Mouse (Mus musculus): ENCODE data around the gene Mlx. TPM values are rescaled to one million over a fixed set of nuclear protein-coding genes. Genes with fewer than 3 reads are reported as not detected.

Mlx gene
- polyA plus RNA-seq, 2 experiments: 40.2 to 44.4 TPM

GRCm38 (mm10) chr11:101086323-101086674, 778 bp upstream of the Mlx start:
- Histone ChIP-seq H3K4me1 (ENCODE audit: control insufficient read depth, insufficient read depth, low read length) (peaks cover 25% of the 10 kb centered on the region), H3K9me3 (ENCODE audit: control insufficient read depth, low read length) (no peaks in the 10 kb centered on the region), H3K27me3 (ENCODE audit: control insufficient read depth, insufficient read depth, low read length) (peaks cover 1% of the 10 kb centered on the region; the same call in 1 of the 2 replicates), H3K27ac (replicated peaks; ENCODE audit: low read depth, low read length) (peak overlapping the region; percentile 63; the same call in 1 of the 2 replicates), H3K4me2 (replicated peaks; ENCODE audit: low read depth, low read length, severe bottlenecking) (peak overlapping the region; percentile 85), H3K4me3 (replicated peaks; ENCODE audit: low read length) (peak overlapping the region; percentile 77), H3K36me3 (ENCODE audit: control insufficient read depth, insufficient read depth, low read length) (peaks cover 37% of the 10 kb centered on the region), H3K9ac (ENCODE audit: low read depth, low read length, severe bottlenecking) (no peak overlapping the region)
- no peak for TF ChIP-seq POLR2A (IDR thresholded peaks at IDR 0.05; ENCODE audit: borderline replicate concordance, extremely low read depth, insufficient read depth, insufficient read length)
- DNase-seq (ENCODE audit: low spot score) (no peak), ATAC-seq (ENCODE audit: low FRiP score, low read depth) (no peak)
- 85% methylated on average over 6 of the region's 6 CpGs for WGBS

- H3K4me1 ChIP-seq (ENCODE audit: control insufficient read depth, insufficient read depth, low read length): peaks cover 25% of the 10 kb centered on the region
- H3K36me3 ChIP-seq (ENCODE audit: control insufficient read depth, insufficient read depth, low read length): peaks cover 51% of the 10 kb centered on the region
- 7% methylated on average over 5 of the region's 8 CpGs for WGBS
- peak overlapping the region; percentile 78 for H3K9ac ChIP-seq (ENCODE audit: low read depth, low read length, severe bottlenecking)
- TF ChIP-seq POLR2A (IDR thresholded peaks at IDR 0.05; ENCODE audit: borderline replicate concordance, extremely low read depth, insufficient read depth, insufficient read length): no peak
- peak overlapping the region; percentile 63; the same call in 1 of the 2 replicates for H3K27ac ChIP-seq (replicated peaks; ENCODE audit: low read depth, low read length)
- H3K9me3 ChIP-seq (ENCODE audit: control insufficient read depth, low read length): no peaks in the 10 kb centered on the region
- ATAC-seq (ENCODE audit: low FRiP score, low read depth) (no peak), DNase-seq (ENCODE audit: low spot score) (no peak)
- H3K4me2 ChIP-seq (replicated peaks; ENCODE audit: low read depth, low read length, severe bottlenecking): peak overlapping the region; percentile 85
- peak overlapping the region; percentile 77 for H3K4me3 ChIP-seq (replicated peaks; ENCODE audit: low read length)
- H3K27me3 ChIP-seq (ENCODE audit: control insufficient read depth, insufficient read depth, low read length): no peaks in the 10 kb centered on the region
These were observed 592 bp downstream of the Mlx start for GRCm38 (mm10) chr11:101087682-101088055.

GRCm38 (mm10) chr11:101089931-101090330, 2.9 kb downstream of the Mlx start:
- DNase-seq (ENCODE audit: low spot score) (no peak), ATAC-seq (ENCODE audit: low FRiP score, low read depth) (no peak)
- Histone ChIP-seq H3K9me3 (ENCODE audit: control insufficient read depth, low read length) (no peaks in the 10 kb centered on the region), H3K4me2 (replicated peaks; ENCODE audit: low read depth, low read length, severe bottlenecking) (no peak overlapping the region), H3K4me3 (replicated peaks; ENCODE audit: low read length) (no peak overlapping the region), H3K9ac (ENCODE audit: low read depth, low read length, severe bottlenecking) (no peak overlapping the region), H3K4me1 (ENCODE audit: control insufficient read depth, insufficient read depth, low read length) (peaks cover 23% of the 10 kb centered on the region), H3K27ac (replicated peaks; ENCODE audit: low read depth, low read length) (no peak overlapping the region), H3K36me3 (ENCODE audit: control insufficient read depth, insufficient read depth, low read length) (peaks cover 60% of the 10 kb centered on the region), H3K27me3 (ENCODE audit: control insufficient read depth, insufficient read depth, low read length) (no peaks in the 10 kb centered on the region)
- 91% methylated on average over 1 of the region's 1 CpGs for WGBS
- TF ChIP-seq POLR2A (IDR thresholded peaks at IDR 0.05; ENCODE audit: borderline replicate concordance, extremely low read depth, insufficient read depth, insufficient read length): no peak

- ATAC-seq (ENCODE audit: low FRiP score, low read depth): peak; percentile 23; the same call in 1 of the 2 replicates
- H3K4me1 ChIP-seq (ENCODE audit: control insufficient read depth, insufficient read depth, low read length): peaks cover 6% of the 10 kb centered on the region; the same call in 1 of the 2 replicates
These were observed 7.8 kb downstream of the Mlx start for GRCm38 (mm10) chr11:101094930-101095313.

GRCm38 (mm10) chr11:101095314-101096024, 8.4 kb downstream of the Mlx start, which contains the start of gene Psmc3ip:
TSS of gene Psmc3ip (minus strand) at chr11:101095436.
- H3K27me3 ChIP-seq (ENCODE audit: control insufficient read depth, insufficient read depth, low read length): no peaks in the 10 kb centered on the region
- WGBS: under 1% methylated on average over 43 of the region's 43 CpGs
- DNase-seq (ENCODE audit: low spot score): peak; percentile 97
- TF ChIP-seq POLR2A (IDR thresholded peaks at IDR 0.05; ENCODE audit: borderline replicate concordance, extremely low read depth, insufficient read depth, insufficient read length): peak; percentile 55; the same call in 1 of the 2 replicates
- H3K9me3 ChIP-seq (ENCODE audit: control insufficient read depth, low read length): no peaks in the 10 kb centered on the region
- H3K4me2 ChIP-seq (replicated peaks; ENCODE audit: low read depth, low read length, severe bottlenecking): peak within 1 kb of the TSS; percentile 94
- peak within 1 kb of the TSS; percentile 75 for H3K4me3 ChIP-seq (replicated peaks; ENCODE audit: low read length)
- ATAC-seq (ENCODE audit: low FRiP score, low read depth): peak; percentile 97
- no peak within 1 kb of the TSS; the same call in 1 of the 2 replicates for H3K27ac ChIP-seq (replicated peaks; ENCODE audit: low read depth, low read length)
- peak within 1 kb of the TSS; percentile 66 for H3K9ac ChIP-seq (ENCODE audit: low read depth, low read length, severe bottlenecking)
- H3K36me3 ChIP-seq (ENCODE audit: control insufficient read depth, insufficient read depth, low read length): peaks cover 72% of the 10 kb centered on the region
- H3K4me1 ChIP-seq (ENCODE audit: control insufficient read depth, insufficient read depth, low read length): peaks cover 6% of the 10 kb centered on the region; the same call in 1 of the 2 replicates

More at GRCm38 (mm10) chr11:101094930-101095313, 7.8 kb downstream of the Mlx start:
- Histone ChIP-seq H3K36me3 (ENCODE audit: control insufficient read depth, insufficient read depth, low read length) (peaks cover 72% of the 10 kb centered on the region), H3K4me3 (replicated peaks; ENCODE audit: low read length) (peak overlapping the region; percentile 75), H3K9me3 (ENCODE audit: control insufficient read depth, low read length) (no peaks in the 10 kb centered on the region), H3K27ac (replicated peaks; ENCODE audit: low read depth, low read length) (no peak overlapping the region), H3K9ac (ENCODE audit: low read depth, low read length, severe bottlenecking) (peak overlapping the region; percentile 66), H3K27me3 (ENCODE audit: control insufficient read depth, insufficient read depth, low read length) (no peaks in the 10 kb centered on the region), H3K4me2 (replicated peaks; ENCODE audit: low read depth, low read length, severe bottlenecking) (peak overlapping the region; percentile 94)
- no peak for TF ChIP-seq POLR2A (IDR thresholded peaks at IDR 0.05; ENCODE audit: borderline replicate concordance, extremely low read depth, insufficient read depth, insufficient read length)
- DNase-seq (ENCODE audit: low spot score): no peak
- under 1% methylated on average over 15 of the region's 18 CpGs for WGBS
